Mouse (Mus musculus): ENCODE results near the gene Tmem201.

The Tmem201 gene

GRCm38 (mm10) chr4:149722104-149723020 is 15.5 kb downstream of the Tmem201 start:
- DNase-seq (ENCODE audit: low spot score in 2 of 2): no peak

DNA sequence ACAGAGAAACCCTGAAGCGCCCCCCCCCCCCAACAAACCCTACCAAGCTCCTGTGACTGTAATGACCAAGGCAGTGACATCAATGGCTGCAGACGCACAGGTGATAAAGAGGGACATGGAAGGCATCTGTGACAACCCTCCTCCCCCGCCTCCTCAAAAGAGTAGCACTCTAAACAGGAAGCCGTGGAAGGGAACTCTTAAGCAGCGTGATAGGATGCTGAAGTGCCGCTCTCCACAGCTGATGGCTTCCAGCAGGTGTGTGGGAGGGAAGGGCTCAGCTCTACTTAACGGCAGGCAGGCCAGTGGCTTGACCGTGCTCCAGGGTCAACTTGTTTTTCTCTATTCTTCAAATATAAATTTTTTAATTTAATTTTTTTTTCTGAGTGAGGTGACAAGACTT is 16.7 kb downstream of the Tmem201 start:
- no peak for DNase-seq (ENCODE audit: low spot score in 2 of 2)

DNA sequence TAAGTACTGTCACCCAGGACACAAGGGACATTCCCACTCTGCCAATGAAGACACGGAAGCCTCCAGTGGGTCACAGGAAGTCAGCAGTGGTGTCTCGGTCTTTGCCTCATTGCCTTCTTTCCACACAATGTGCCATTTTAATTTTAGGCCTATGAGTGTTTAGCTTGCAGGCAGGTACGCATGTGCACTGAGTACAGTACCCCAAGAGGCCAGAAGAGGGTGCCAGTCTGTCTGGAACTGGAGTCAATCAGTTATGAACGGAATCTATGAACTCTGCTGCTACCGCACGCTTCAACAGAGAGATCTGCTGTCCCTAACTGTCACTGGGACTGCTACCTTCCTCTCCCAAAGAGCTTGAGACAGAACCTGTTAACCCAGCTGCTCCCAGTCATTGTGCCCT is 18.2 kb downstream of the Tmem201 start:
- peak in 1 of 2 experiments; percentile 44 for DNase-seq (ENCODE audit: low spot score in 2 of 2)

DNA sequence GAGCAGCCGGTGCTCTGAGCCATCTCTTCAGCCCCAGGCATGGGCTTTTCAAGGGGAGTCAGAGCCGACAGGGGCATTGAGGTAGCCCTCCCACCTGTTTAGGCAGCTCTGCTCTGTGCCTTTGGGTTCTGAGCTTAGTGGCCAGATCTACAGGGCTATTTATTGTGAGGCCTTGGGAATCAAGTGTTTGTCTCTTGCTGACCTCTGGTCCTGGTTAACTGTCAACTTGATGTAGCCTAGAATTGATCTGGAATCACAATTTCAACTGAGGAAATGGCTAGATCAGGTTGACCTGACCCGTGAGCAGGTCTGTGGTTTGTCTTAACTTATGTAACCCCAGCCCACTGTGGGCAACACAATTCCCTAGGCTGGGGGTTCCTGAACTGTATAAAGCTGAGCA is 23.3 kb downstream of the Tmem201 start:
- DNase-seq (ENCODE audit: low spot score in 2 of 2): no peak

DNA sequence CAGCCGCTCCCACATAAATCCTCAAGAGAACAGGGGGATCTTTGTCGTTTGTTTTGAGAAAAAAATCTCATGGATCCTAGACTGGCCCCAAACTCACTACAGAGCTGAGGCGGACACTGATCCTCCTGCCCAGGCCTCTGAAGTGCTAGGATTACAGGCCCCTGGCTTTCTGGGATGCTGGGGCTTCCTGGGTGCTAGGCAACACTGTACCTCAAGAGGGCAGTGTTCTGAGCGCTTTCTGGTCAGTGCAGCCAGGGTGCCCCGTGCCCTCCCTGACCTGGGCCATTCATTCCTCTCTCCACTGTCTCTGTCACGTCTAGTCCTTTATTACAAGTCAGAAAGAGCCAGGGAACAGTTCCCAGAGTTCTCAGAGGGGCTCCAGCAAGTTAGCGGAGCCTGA is 25.9 kb downstream of the Tmem201 start:
- no peak for DNase-seq (ENCODE audit: low spot score in 2 of 2)

GRCm38 (mm10) chr4:149711485-149711884 is 26.4 kb downstream of the Tmem201 start:
- no peak for DNase-seq (ENCODE audit: low spot score in 2 of 2)

- DNase-seq (ENCODE audit: low spot score in 2 of 2): peak; percentile 67 to 76
Observed at GRCm38 (mm10) chr4:149710510-149710909, 27.3 kb downstream of the Tmem201 start.

DNA sequence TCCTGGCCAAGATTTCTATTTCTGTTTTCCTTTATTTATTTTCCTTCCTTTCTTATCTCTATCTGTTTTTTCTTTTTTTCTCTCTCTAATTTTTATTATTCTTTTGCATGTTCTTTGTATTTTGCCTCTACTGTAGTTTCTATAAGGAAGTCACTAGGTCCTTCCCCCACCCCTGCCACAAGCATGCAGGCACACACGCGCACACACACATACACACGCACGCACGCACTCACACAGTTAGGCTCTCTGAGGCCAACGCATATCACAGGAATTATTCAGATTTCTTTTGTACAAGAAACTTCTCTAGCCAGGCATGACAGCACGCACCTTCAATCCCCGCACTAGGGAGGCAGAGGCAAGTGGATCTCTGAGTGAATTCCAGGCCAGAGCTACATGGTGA is 31.9 kb downstream of the Tmem201 start:
- peak; percentile 65 to 76 for DNase-seq (ENCODE audit: low spot score in 2 of 2)

DNA sequence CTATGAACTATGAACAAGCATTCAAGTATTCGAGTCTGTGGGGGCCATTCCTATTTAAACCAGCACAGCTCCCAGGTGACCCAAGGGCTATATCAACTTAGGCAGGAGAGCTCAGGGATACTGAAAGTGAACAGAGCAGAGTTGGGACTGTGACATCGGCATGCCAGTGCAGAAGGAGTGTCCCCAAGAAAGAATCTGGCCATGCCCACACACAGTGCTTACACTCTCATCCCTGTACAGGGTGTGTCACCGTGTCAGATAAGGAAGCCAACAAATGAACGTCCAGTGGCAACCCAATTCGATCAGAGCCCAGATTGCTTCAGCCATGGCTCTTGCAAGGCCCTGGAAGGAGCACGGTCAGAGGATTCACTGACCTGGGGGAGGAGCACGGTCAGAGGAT is 32.5 kb downstream of the Tmem201 start:
- DNase-seq (ENCODE audit: low spot score in 2 of 2): no peak

DNA sequence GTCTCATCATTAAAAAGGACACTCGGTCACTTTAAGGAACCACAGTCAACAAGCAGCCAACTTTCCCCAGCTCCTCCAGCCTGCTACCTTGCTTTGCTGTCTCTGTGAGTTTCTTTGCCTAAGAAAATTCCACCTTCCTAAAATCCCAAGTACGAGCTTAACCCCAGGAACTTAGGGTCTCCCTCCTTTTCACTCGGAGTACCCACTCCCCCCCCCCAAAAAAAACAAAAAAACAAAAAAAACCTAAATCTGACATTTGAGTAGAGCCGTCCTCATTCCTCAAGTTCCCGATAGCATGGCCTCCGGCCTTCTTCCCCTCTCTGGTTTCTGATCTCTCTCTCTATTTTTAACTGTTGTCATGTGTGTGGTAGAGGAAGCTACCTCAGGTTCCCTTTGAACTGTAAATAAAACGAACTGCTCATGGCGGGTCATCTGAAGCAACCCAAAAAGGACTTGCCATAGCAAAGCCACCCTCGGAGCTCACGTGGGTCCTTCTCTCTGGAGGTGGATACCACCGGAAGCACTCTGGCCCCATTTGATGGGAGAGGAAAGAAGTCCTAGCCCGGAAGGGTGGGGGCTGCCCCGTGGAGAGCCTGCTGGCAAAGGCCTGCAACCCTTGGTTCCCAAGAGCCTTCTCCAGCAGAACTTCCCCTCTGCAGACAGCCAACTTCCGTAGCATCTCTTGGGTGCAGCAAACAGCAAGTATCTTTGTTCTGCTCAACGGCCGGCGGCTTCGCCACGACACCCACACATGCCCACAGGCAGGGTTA is 35.4 kb downstream of the Tmem201 start, which contains the start of gene Pik3cd:
Gene Pik3cd (minus strand): TSS at position 362 of the 770 bp plus-strand sequence.
- peak; percentile 60 to 80 for DNase-seq (ENCODE audit: low spot score in 2 of 2)

GRCm38 (mm10) chr4:149701426-149702209 is 36.2 kb downstream of the Tmem201 start:
- peak; percentile 82 to 85 for DNase-seq (ENCODE audit: low spot score in 2 of 2)

DNA sequence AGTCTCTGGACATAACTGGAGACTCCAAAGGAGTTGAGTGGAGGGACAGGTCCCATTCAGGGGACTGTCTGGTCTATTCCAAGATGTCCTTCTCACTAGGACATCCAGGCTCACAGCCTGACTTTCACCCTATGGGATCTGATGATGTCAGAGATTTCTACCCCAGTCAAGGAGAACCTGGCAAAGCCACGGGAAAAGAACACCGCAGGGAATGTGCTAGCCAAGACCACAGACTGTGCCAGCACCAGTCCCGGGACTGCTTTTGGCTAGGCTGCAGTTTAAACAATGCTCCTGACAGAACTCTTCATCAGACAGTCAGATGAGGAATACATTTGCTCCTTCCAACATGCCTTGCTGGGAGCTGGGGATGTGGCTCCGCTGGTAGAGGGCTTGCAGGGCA is 37.9 kb downstream of the Tmem201 start:
- DNase-seq (ENCODE audit: low spot score in 2 of 2): no peak

DNA sequence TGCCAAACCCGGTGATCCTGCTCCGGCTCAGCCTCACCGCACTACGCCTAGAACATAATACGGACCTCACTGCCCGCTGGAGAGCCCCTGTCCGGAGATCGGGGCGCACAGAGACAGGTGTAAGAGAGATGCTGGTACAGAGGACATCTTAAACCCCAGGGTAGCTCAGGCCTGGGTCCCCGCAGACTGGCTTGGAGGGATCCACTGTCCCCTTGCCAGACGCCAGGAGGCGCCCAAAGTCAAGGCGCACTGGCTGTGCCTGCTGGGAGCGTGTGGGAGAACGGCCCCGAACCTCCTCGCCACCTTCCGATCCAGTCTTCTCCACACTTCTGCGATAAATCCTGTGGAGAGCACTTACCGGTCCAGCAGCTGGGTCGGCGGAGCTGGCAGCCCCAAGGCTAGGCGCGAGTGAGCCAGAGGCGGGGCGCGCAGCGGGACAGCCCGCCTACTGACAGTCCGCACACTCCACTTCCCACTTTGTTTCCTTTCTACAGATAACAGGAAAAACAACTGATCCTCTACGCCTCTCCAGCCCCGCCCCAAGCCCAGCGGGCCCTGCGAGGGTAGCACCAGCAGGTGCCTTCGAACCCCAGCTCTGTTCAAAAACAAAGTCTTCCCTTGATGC is 39.5 kb downstream of the Tmem201 start:
- DNase-seq (ENCODE audit: low spot score in 2 of 2): peak; percentile 70 to 81

- DNase-seq (ENCODE audit: low spot score in 2 of 2): peak; percentile 54 to 79
Observed at GRCm38 (mm10) chr4:149697506-149698196, 40.2 kb downstream of the Tmem201 start.

GRCm38 (mm10) chr4:149696189-149696971 is 41.5 kb downstream of the Tmem201 start:
- peak in 1 of 2 experiments; percentile 42 for DNase-seq (ENCODE audit: low spot score in 2 of 2)

DNA sequence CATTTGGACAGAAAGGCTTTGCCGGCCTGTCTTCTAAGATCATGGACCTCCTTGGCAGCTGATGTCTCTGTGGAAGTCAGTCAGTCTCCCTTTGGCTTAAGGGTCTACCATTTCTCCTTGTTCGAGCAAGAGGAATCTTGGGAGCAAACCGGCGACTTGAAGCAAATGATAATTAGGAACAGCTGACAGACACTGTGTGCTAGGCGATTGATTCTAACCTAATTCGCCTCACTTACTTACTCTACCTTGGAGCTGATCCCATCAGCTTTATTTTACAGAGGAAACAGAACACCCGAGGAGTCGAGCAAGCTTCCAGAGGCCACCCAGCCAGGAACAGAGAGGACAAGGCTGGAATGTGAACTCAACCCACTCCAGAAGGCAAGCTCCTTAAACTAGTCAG is 46.5 kb downstream of the Tmem201 start:
- DNase-seq (ENCODE audit: low spot score in 2 of 2): no peak

DNA sequence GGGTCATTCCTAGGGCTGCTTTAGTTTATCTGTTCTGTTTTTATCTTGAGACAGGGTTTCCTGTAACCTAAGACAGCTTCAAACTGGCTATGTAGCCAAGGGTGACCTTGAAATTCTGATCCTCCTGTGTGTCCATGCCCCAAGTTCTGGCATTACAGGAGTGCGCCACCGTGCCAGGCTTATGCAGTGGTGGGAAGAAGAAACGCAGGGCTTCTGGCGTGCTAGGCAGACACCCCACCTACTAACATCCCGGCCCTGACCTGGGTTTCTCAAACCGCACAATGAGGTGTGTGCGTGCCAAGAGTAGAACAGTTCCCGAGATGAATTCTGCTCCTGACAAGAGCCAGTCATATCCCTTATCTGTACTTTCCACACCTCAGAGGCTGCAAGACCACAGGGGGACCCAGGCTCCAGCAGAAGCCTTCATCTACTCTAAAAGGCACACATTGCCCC is 47.0 kb downstream of the Tmem201 start:
- DNase-seq (ENCODE audit: low spot score in 2 of 2): no peak

DNA sequence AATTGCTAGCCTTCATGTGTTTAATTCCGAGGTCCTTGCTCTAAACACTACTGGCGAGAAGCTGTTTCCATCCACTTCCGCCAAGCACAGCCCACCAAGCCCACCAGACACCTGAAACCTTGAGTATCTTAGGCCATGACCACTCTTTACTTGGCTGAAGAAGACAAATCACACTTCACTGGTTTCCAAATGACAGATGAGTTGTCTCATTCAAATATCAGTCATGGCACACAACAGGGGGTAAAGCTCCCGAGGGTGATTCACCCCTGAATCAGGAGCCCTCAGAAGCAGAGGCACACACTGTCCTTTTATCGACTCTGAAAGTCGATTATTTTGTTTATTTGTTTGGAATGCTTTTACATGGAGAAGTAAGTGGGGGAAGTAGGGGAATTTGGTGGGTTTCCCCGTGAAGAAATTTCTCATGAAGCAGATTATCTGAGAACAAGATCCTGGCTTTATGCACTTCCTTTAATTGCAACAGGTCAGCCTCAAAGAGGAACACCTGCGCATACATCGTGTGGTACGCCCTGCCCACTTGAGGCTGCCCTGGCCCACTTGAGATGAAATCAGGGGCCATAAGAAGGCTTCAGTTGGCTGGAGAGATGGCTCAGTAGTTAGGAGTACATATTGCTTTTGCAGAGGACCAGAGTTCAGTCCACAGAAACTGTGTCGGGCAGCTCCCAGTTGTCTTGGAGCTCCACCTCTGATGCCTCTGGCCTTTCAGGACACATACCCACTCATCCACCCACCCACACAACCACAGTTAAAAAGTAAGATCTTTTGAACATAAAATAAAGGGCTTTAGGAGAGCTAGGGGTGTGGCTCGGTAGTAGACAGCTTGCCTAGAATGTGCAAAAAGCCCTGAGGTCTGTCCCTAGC is 47.8 kb downstream of the Tmem201 start:
- no peak for DNase-seq (ENCODE audit: low spot score in 2 of 2)

DNA sequence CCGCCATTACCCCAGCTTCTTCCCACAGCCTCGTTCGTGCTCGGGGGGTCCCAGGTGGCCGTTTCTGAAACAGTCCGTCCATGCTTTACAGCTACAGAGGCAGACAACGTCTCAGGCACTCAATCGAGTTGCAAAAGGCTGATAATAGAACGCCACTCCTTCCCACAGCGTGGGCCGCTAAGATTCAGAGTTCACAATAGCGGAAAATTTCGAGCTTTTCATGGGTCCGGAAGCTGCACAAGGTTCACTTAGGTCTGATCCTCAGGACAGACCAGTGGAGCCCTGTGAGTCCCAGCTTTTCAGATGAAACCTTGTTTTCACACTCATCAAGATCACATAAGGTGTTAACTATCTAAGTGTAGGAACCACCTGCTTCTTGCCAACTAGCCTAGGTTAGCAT is 49.0 kb downstream of the Tmem201 start:
- no peak for DNase-seq (ENCODE audit: low spot score in 2 of 2)

All from spleen, postnatal 4 days (tissue).